Comparison of ENCODE assay signal across 23 mouse cellular contexts in genomic region chr15:103496204-103497140, GRCm38 (mm10). TPM values are rescaled to one million over a fixed set of nuclear protein-coding genes. Genes with fewer than 3 reads are reported as not detected.
DNase-seq lines count a peak whose midpoint lies in the region; ATAC-seq lines count a peak whose summit lies in the region.
"Had no signal": no experiment of that assay in that cellular context is flagged by ENCODE, and none has a peak within 500 bp of the region (broad histone marks: within the 10 kb centered on the region; RNA-seq: fewer than 3 reads in every experiment).

No protein-coding gene starts in this region.

- H3K27ac ChIP-seq in hindbrain, embryonic 14.5 days, result no peak overlapping the region
- H3K27ac ChIP-seq in hindbrain, embryonic 10.5 days, result no peak overlapping the region
- H3K27ac ChIP-seq in macrophage, result peak overlapping the region; percentile 33
- no peak overlapping the region for H3K27ac ChIP-seq in intestine, embryonic 16.5 days (ENCODE audit: low read length)
- H3K27ac ChIP-seq: limb, embryonic 10.5 days; liver, embryonic 12.5 days; lung, embryonic 15.5 days had no signal

- DNase-seq in hindbrain, embryonic 14.5 days (ENCODE audit: low spot score), result no peak
- DNase-seq in hindbrain, embryonic 10.5 days (ENCODE audit: low spot score), result no peak
- peak; percentile 89 for DNase-seq in Muller cell, postnatal 12 days (ENCODE audit: inconsistent ontology term)
- DNase-seq in adrenal gland, adult 8-10 months, result peak; percentile 75
- DNase-seq in embryo, embryonic 9.5 days (ENCODE audit: extremely low spot score), result no peak
- DNase-seq in layer of hippocampus, adult 8-10 months (ENCODE audit: low spot score in 2 of 2), result no peak
- DNase-seq: cerebellum, postnatal 14 days; gastrocnemius, postnatal 10 days; kidney, adult 18-20 months; kidney, postnatal 14 days; right cerebral cortex, postnatal 14 days; thymus, postnatal 4 days had no signal

- no peaks in the 10 kb centered on the region for H3K27me3 ChIP-seq in hindbrain, embryonic 14.5 days (ENCODE audit: control insufficient read depth, insufficient read depth, low read length)
- peaks cover 20% of the 10 kb centered on the region for H3K27me3 ChIP-seq in hindbrain, embryonic 10.5 days (ENCODE audit: insufficient read depth, poor library complexity, severe bottlenecking)
- H3K27me3 ChIP-seq in intestine, embryonic 16.5 days (replicated peaks; ENCODE audit: control insufficient read depth, insufficient read depth, low read length), result no peaks in the 10 kb centered on the region

- peak; percentile 57; the same call in 1 of the 2 replicates for ATAC-seq in hindbrain, embryonic 14.5 days (ENCODE audit: low FRiP score)
- ATAC-seq in intestine, embryonic 16.5 days, result no peak
- ATAC-seq: liver, embryonic 12.5 days had no signal

- no peaks in the 10 kb centered on the region for H3K36me3 ChIP-seq in hindbrain, embryonic 14.5 days (replicated peaks; ENCODE audit: control insufficient read depth, insufficient read depth)
- H3K36me3 ChIP-seq in hindbrain, embryonic 10.5 days, result no peaks in the 10 kb centered on the region
- peaks cover 80% of the 10 kb centered on the region for H3K36me3 ChIP-seq in macrophage (ENCODE audit: inconsistent target)
- H3K36me3 ChIP-seq in intestine, embryonic 16.5 days (ENCODE audit: control insufficient read depth, insufficient read depth, low read length), result no peaks in the 10 kb centered on the region
- H3K36me3 ChIP-seq: limb, embryonic 10.5 days; liver, embryonic 12.5 days; lung, embryonic 15.5 days had no signal

- no peak overlapping the region for H3K4me2 ChIP-seq in hindbrain, embryonic 14.5 days (replicated peaks)
- H3K4me2 ChIP-seq in intestine, embryonic 16.5 days (ENCODE audit: low read depth, low read length), result no peak overlapping the region
- H3K4me2 ChIP-seq: liver, embryonic 12.5 days; lung, embryonic 15.5 days had no signal

- no peak overlapping the region for H3K9ac ChIP-seq in hindbrain, embryonic 14.5 days
- H3K9ac ChIP-seq in intestine, embryonic 16.5 days (ENCODE audit: low read depth, low read length), result no peak overlapping the region
- H3K9ac ChIP-seq: liver, embryonic 12.5 days; lung, embryonic 15.5 days had no signal

- no peaks in the 10 kb centered on the region for H3K9me3 ChIP-seq in hindbrain, embryonic 14.5 days (ENCODE audit: control insufficient read depth, low read length)
- no peaks in the 10 kb centered on the region for H3K9me3 ChIP-seq in hindbrain, embryonic 10.5 days
- H3K9me3 ChIP-seq in intestine, embryonic 16.5 days (ENCODE audit: control insufficient read depth, low read length), result no peaks in the 10 kb centered on the region
- H3K9me3 ChIP-seq: limb, embryonic 10.5 days; liver, embryonic 12.5 days; lung, embryonic 15.5 days had no signal

- no peaks in the 10 kb centered on the region; the same call in 1 of the 2 replicates for H3K79me2 ChIP-seq in macrophage (ENCODE audit: inconsistent target)

- peaks cover 13% of the 10 kb centered on the region; the same call in 1 of the 2 replicates for H3K4me1 ChIP-seq in hindbrain, embryonic 14.5 days (replicated peaks; ENCODE audit: control insufficient read depth, insufficient read depth, low read length)
- H3K4me1 ChIP-seq in hindbrain, embryonic 10.5 days (replicated peaks), result peaks cover 28% of the 10 kb centered on the region
- no peaks in the 10 kb centered on the region for H3K4me1 ChIP-seq in intestine, embryonic 16.5 days (ENCODE audit: control insufficient read depth, insufficient read depth, low read length)
- H3K4me1 ChIP-seq: liver, embryonic 12.5 days; lung, embryonic 15.5 days had no signal

- 73% methylated on average over 10 of the region's 10 CpGs for WGBS in hindbrain, embryonic 14.5 days
- WGBS in hindbrain, embryonic 10.5 days, result 78% methylated on average over 10 of the region's 10 CpGs
- WGBS in macrophage (ENCODE audit: missing documents), result 93% methylated on average over 10 of the region's 10 CpGs
- 67% methylated on average over 10 of the region's 10 CpGs for WGBS in intestine, embryonic 16.5 days

- H3K4me3 ChIP-seq in hindbrain, embryonic 14.5 days (replicated peaks; ENCODE audit: low read length), result no peak overlapping the region
- H3K4me3 ChIP-seq in hindbrain, embryonic 10.5 days, result no peak overlapping the region
- H3K4me3 ChIP-seq in macrophage (ENCODE audit: inconsistent target), result no peak overlapping the region
- no peak overlapping the region for H3K4me3 ChIP-seq in intestine, embryonic 16.5 days (ENCODE audit: low read length)
- H3K4me3 ChIP-seq: limb, embryonic 10.5 days; liver, embryonic 12.5 days; lung, embryonic 15.5 days had no signal

RNA-seq across cellular contexts. Expression of gene Pde1b, which starts 6.4 kb away (rescaled TPM):
- polyA plus RNA-seq in hindbrain, embryonic 14.5 days (2014; fragmentation: Nextera tagmentation; extraction: Ambion mirVana), result 88.9 and 90.0 TPM in 2 replicates
- polyA plus RNA-seq in hindbrain, embryonic 10.5 days (2016; fragmentation: Nextera tagmentation; extraction: Ambion mirVana), result 26.8 and 44.9 TPM in 2 replicates
- 10 to 100 TPM in 2 of 4 experiments, 1 to 10 TPM in 2; 6.0 to 15.8 (median 10.5) TPM for total RNA-seq in adrenal gland, adult 8-10 months (2022)
- total RNA-seq in macrophage (2018; cell fraction: chromatin; rRNA removed), result 1,000 to 10,000 TPM in 2 of 26 experiments, 100 to 1,000 TPM in 24; 472 to 1,466 (median 641) TPM
- total RNA-seq in macrophage (2018; cell fraction: cytosol; rRNA removed), result 10 to 100 TPM in 9 of 26 experiments, 1 to 10 TPM in 17; 3.8 to 25.8 (median 7.4) TPM
- 100 to 1,000 TPM; 123 to 577 (median 231) TPM for total RNA-seq in macrophage (2018; cell fraction: nucleus; rRNA removed)
- polyA plus RNA-seq in macrophage (2018), result 11.3 to 21.5 TPM (median 12.8 TPM) in 3 replicates
- polyA plus RNA-seq in intestine, embryonic 16.5 days (2015; fragmentation: Nextera tagmentation; extraction: Ambion mirVana), result 5.1 and 5.8 TPM in 2 replicates
- 100 to 1,000 TPM in 3 of 4 experiments, 10 to 100 TPM in 1; 99.3 to 111 (median 103) TPM for total RNA-seq in layer of hippocampus, adult 8-10 months (2022)

RNA-seq across cellular contexts. Expression of gene Ppp1r1a, which starts 41.3 kb away (rescaled TPM):
- 124 and 125 TPM in 2 replicates for polyA plus RNA-seq in hindbrain, embryonic 14.5 days (2014; fragmentation: Nextera tagmentation; extraction: Ambion mirVana)
- polyA plus RNA-seq in hindbrain, embryonic 10.5 days (2016; fragmentation: Nextera tagmentation; extraction: Ambion mirVana), result 37.7 and 56.5 TPM in 2 replicates
- total RNA-seq in adrenal gland, adult 8-10 months (2022), result 10 to 100 TPM in 3 of 4 experiments, 1 to 10 TPM in 1; 5.1 to 14.2 (median 12.8) TPM
- not detected for total RNA-seq in macrophage (2018; cell fraction: chromatin; rRNA removed)
- total RNA-seq in macrophage (2018; cell fraction: cytosol; rRNA removed), result under 1 TPM in 2 of 26 experiments, not detected in 24; 0.13 to 0.15 TPM
- not detected for total RNA-seq in macrophage (2018; cell fraction: nucleus; rRNA removed)
- polyA plus RNA-seq in macrophage (2018), result 0.29 TPM in 1 of 3 replicates, not detected in the others
- polyA plus RNA-seq in intestine, embryonic 16.5 days (2015; fragmentation: Nextera tagmentation; extraction: Ambion mirVana), result 7.5 and 8.4 TPM in 2 replicates
- total RNA-seq in layer of hippocampus, adult 8-10 months (2022), result 100 to 1,000 TPM; 103 to 150 (median 121) TPM
- total RNA-seq: megakaryocyte, adult 5-6 weeks; monocyte, adult 5-6 weeks had no signal

RNA-seq across cellular contexts. Expression of gene Nckap1l, which starts 42.9 kb away (rescaled TPM):
- 2.0 and 2.2 TPM in 2 replicates for polyA plus RNA-seq in hindbrain, embryonic 14.5 days (2014; fragmentation: Nextera tagmentation; extraction: Ambion mirVana)
- polyA plus RNA-seq in hindbrain, embryonic 10.5 days (2016; fragmentation: Nextera tagmentation; extraction: Ambion mirVana), result 1.9 and 2.7 TPM in 2 replicates
- total RNA-seq in adrenal gland, adult 8-10 months (2022), result 10 to 100 TPM in 2 of 4 experiments, 1 to 10 TPM in 2; 4.8 to 13.3 (median 8.7) TPM
- total RNA-seq in macrophage (2018; cell fraction: chromatin; rRNA removed), result 1,000 to 10,000 TPM in 12 of 26 experiments, 100 to 1,000 TPM in 14; 735 to 2,155 (median 938) TPM
- total RNA-seq in macrophage (2018; cell fraction: cytosol; rRNA removed), result 100 to 1,000 TPM; 243 to 406 (median 320) TPM
- total RNA-seq in macrophage (2018; cell fraction: nucleus; rRNA removed), result 1,000 to 10,000 TPM in 1 of 26 experiments, 100 to 1,000 TPM in 25; 403 to 1,047 (median 492) TPM
- 290 to 353 TPM (median 316 TPM) in 3 replicates for polyA plus RNA-seq in macrophage (2018)
- polyA plus RNA-seq in intestine, embryonic 16.5 days (2015; fragmentation: Nextera tagmentation; extraction: Ambion mirVana), result 3.7 and 3.8 TPM in 2 replicates
- total RNA-seq in layer of hippocampus, adult 8-10 months (2022), result 10 to 100 TPM in 2 of 4 experiments, 1 to 10 TPM in 2; 7.4 to 29.6 (median 17.0) TPM

RNA-seq across cellular contexts. Expression of gene Gtsf2, which starts 48.2 kb away (rescaled TPM):
- polyA plus RNA-seq in hindbrain, embryonic 14.5 days (2014; fragmentation: Nextera tagmentation; extraction: Ambion mirVana), result not detected in 2 replicates
- polyA plus RNA-seq in hindbrain, embryonic 10.5 days (2016; fragmentation: Nextera tagmentation; extraction: Ambion mirVana), result not detected in 2 replicates
- not detected for total RNA-seq in adrenal gland, adult 8-10 months (2022)
- not detected for total RNA-seq in macrophage (2018; cell fraction: chromatin; rRNA removed)
- not detected for total RNA-seq in macrophage (2018; cell fraction: cytosol; rRNA removed)
- total RNA-seq in macrophage (2018; cell fraction: nucleus; rRNA removed), result not detected
- polyA plus RNA-seq in macrophage (2018), result not detected in 3 replicates
- polyA plus RNA-seq in intestine, embryonic 16.5 days (2015; fragmentation: Nextera tagmentation; extraction: Ambion mirVana), result not detected in 2 replicates
- total RNA-seq in layer of hippocampus, adult 8-10 months (2022), result not detected
- total RNA-seq: gastrocnemius, postnatal 10 days; heart, adult 8-10 months; heart, postnatal 25 days; layer of hippocampus, postnatal 14 days; megakaryocyte, adult 5-6 weeks had no signal
- polyA plus RNA-seq: embryonic facial prominence, embryonic 11.5 days; limb, embryonic 10.5 days; liver, embryonic 12.5 days; lung, embryonic 15.5 days had no signal

Comparison
In these comparisons a context has a peak if more than half of its experiments do, and no peak if none do; other contexts are left out.
1. DNase-seq: peak in Muller cell, postnatal 12 days (single experiment) and adrenal gland, adult 8-10 months (single experiment); none in hindbrain, embryonic 14.5 days (single experiment), hindbrain, embryonic 10.5 days (single experiment), embryo, embryonic 9.5 days (single experiment) and layer of hippocampus, adult 8-10 months (0 of 2).
2. RNA of gene Nckap1l, which starts 42.9 kb away (polyA plus RNA-seq): 290 to 353 TPM in macrophage; 3.7 to 3.8 TPM in intestine, embryonic 16.5 days, 1.9 to 2.7 TPM in hindbrain, embryonic 10.5 days and 2.0 to 2.2 TPM in hindbrain, embryonic 14.5 days; every median in the first group is over 10 times any median in the second.